Mouse (Mus musculus): ENCODE measurements around the gene Kcnh2.

The Kcnh2 gene

GRCm38 (mm10) chr5:24346313-24346712, 5.1 kb downstream of the Kcnh2 start:
- no peak for DNase-seq (ENCODE audit: low read depth, low spot score)

GRCm38 (mm10) chr5:24344477-24345051, 6.8 kb downstream of the Kcnh2 start:
- DNase-seq (ENCODE audit: low read depth, low spot score) = no peak

- peak; percentile 85 for DNase-seq (ENCODE audit: low read depth, low spot score)
Measured at GRCm38 (mm10) chr5:24343977-24344436, 7.4 kb downstream of the Kcnh2 start.

GRCm38 (mm10) chr5:24343379-24343778, 8.0 kb downstream of the Kcnh2 start:
- DNase-seq (ENCODE audit: low read depth, low spot score) = no peak

GRCm38 (mm10) chr5:24342966-24343365, 8.4 kb downstream of the Kcnh2 start:
- DNase-seq (ENCODE audit: low read depth, low spot score) = no peak

GRCm38 (mm10) chr5:24342205-24342963, 9.0 kb downstream of the Kcnh2 start:
- DNase-seq (ENCODE audit: low read depth, low spot score) = no peak

- DNase-seq (ENCODE audit: low read depth, low spot score) = no peak
Measured at GRCm38 (mm10) chr5:24337821-24338220, 13.6 kb downstream of the Kcnh2 start.

GRCm38 (mm10) chr5:24337366-24337765, 14.0 kb downstream of the Kcnh2 start:
- DNase-seq (ENCODE audit: low read depth, low spot score) = no peak

- peak; percentile 61 for DNase-seq (ENCODE audit: low read depth, low spot score)
Measured at GRCm38 (mm10) chr5:24335888-24336511, 15.4 kb downstream of the Kcnh2 start.

GRCm38 (mm10) chr5:24334749-24335148, 16.7 kb downstream of the Kcnh2 start:
- DNase-seq (ENCODE audit: low read depth, low spot score) = no peak

GRCm38 (mm10) chr5:24332401-24332800, 19.0 kb downstream of the Kcnh2 start:
- DNase-seq (ENCODE audit: low read depth, low spot score) = no peak

GRCm38 (mm10) chr5:24329965-24330298, 21.5 kb downstream of the Kcnh2 start:
- DNase-seq (ENCODE audit: low read depth, low spot score) = no peak

GRCm38 (mm10) chr5:24329212-24329964, 22.0 kb downstream of the Kcnh2 start:
- peak; percentile 87 for DNase-seq (ENCODE audit: low read depth, low spot score)

GRCm38 (mm10) chr5:24328813-24329211, 22.6 kb downstream of the Kcnh2 start:
- no peak for DNase-seq (ENCODE audit: low read depth, low spot score)

- no peak for DNase-seq (ENCODE audit: low read depth, low spot score)
Measured at GRCm38 (mm10) chr5:24326842-24327417, 24.5 kb downstream of the Kcnh2 start.

GRCm38 (mm10) chr5:24326166-24326841, 25.1 kb downstream of the Kcnh2 start:
- DNase-seq (ENCODE audit: low read depth, low spot score) = no peak

- no peak for DNase-seq (ENCODE audit: low read depth, low spot score)
Measured at GRCm38 (mm10) chr5:24325251-24325650, 26.2 kb downstream of the Kcnh2 start.

GRCm38 (mm10) chr5:24321711-24322682, 29.4 kb downstream of the Kcnh2 start:
- DNase-seq (ENCODE audit: low read depth, low spot score) = peak; percentile 71

- no peak for DNase-seq (ENCODE audit: low read depth, low spot score)
Measured at GRCm38 (mm10) chr5:24320894-24321293, 30.5 kb downstream of the Kcnh2 start.

GRCm38 (mm10) chr5:24320467-24320813, 31.0 kb downstream of the Kcnh2 start:
- DNase-seq (ENCODE audit: low read depth, low spot score) = no peak
